Mouse (Mus musculus): ENCODE measurements at regions not wholly inside any gene's neighbourhood (a gene's known extent, or its start where the extent isn't known, plus 50 kb on each side); places are given as distances from the start of the nearest gene placed in this dataset.
A peak's percentile ranks its signal among the peaks of the same experiment; 100 is the strongest.

DNA sequence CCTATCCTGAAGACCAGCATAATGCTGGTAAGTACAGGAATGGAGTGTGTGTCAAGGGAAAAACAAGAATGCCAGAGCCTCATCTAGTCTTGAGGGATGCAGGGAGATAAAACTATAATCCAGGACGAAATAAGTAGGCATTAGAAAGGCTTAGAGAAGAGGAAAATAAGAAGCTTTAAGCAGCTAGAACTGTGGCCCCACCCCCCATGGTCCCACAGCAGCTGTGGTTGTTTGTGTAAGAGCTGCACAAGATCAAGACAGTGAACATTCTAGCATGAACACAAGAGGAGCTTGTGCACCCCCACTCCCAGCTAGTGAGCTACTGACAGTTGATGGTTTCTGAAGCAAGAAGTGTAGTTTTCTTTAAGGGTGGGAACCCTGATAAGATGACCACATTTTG is 315.9 kb downstream of the Tmem135 start:
- no peak for DNase-seq

DNA sequence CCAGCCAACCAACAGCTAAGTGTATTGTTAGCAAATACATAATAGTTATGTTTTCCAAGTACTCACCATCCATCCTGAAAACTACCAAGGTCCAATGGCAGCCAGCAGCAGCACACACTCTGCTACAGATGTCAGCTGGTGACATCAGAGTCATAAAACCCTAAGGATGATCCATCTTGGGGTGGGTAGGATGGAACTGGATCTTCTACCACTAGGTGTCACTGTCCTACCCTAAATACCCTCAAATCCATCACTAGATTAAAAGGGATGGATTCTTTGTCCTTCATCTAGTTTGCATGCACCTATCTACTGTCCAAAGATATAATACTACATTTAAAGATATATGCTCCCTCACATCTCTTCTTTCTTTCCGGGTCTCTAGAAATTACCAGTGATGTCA is 317.7 kb downstream of the Tmem135 start:
- DNase-seq = no peak

DNA sequence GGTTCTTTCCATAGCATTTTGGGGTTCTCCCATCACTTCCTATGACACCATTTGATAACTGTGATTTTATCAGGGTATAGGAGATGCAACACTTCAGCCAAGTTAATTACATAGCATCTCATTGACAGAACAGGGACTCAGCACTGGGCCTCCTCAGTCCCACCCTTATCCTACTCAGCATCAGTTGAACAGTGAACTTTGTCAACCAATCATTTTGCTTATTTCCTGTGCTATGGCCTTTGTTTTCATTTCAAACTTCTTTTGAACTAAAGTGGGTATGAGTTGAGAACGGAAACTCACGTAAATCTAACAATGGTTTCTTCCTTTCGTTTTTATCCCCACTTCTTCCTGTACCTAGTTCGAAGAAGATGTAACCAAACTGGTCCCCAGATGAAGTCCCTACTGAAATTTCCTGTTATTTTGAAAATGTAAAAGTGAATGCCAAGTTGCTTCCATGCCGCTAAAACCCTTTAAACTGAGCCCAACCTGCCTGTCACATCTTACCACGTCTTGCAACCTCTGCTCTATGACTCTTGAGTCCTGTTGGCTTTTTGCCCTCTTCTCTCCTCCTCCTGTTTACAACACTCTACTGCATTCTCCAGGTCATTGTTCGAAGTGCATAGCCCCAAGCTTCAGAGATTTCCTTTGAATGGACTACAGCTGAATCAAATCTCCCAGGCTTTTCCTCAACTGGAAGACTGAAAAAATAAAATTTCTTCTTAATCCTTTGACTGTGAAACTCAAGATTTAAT is 329.9 kb downstream of the Tmem135 start:
- DNase-seq = no peak

DNA sequence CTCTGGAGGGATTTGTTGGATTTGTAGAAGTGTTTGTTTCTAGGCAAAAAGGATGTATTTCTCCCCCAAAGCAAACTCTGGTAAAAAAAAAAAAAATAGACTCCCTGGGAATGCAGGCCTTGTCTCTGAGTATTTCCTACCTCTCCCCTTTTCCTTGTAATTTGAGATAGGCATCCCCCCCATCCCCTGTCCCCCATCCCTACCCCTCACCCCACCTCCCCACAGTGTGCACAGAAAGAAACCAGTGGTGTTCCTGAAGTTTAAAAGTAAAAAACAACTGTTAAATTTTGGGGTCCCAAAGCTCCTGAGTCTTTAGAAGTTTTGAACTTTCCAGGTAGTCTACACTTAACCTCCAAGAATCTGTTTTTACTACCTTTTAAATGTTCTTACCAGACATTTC is 334.0 kb downstream of the Tmem135 start:
- DNase-seq = no peak

DNA sequence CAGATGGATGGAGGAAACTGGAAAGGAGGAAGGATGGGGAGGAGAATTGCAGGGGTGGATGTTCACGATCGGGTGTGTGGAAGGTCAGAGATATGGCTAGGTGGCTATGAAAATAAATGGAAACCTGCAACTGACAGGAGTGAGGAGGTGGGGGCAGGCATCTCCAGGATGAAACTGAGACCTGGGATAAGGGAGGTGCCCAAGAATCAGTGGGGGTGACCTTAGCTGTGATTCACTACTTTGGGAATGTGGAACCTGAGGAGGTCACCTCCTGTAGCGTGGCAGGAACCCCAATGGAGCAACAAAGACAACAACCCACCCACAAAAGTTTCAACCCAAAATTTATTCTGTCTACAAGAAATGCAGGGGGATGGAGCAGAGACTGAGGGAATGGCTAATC is 339.6 kb downstream of the Tmem135 start:
- no peak for DNase-seq

DNA sequence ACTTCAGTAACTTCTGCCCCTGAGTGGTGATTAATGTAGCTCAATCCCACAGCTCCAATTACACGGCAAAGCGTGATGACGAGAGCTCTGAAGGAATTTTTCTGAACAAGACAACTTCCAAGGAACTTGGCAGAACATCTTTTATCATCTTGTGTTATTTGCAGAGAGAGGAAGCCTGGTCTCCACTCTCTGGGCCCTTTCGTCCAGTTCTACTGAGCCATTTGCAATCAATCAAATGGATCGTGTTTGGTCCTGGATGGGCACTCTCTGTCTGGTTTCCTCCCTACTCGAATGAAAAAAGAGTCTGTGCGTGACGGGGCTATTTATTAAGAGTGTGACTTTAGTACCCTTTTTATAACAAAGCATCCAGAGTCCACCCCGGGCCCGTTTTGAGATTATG is 340.4 kb downstream of the Tmem135 start:
- DNase-seq = no peak

DNA sequence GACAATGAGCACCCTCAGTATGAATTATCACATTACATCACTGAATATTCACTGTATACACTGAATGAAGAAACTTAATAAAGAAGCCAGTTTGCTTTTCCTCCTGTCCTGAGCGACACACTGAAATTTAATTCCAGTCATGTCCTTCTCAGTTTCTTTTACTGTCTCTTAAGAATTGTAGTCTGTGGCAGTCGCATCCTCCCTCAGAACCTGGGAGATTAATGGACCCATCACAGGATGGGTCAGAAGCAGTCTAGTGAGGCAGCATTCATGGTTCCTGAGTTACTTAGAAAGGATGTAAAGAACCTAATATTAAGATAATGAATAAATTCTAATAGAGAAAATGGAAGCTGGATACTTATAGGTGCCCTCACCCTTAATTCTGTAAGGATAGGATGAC is 349.5 kb downstream of the Tmem135 start:
- DNase-seq = no peak

DNA sequence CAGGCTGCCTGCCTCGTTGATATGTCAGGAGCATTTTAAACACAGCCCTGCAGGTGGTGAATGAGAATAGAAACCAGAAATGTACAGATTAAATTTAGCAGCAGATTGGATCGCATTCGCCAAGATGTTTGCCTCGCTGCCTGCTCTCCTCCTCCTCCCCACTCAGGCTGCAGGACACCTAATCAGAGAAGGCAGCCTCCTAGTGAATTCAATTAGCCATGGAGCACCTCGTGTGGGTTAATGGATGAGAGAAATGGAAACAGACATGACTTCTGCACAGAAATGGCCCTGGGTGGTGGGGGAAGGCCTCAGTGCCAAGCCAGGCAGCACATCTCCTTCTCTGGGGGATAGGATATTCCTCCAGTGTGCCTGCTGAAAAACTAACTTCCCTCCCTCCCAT is 352.8 kb downstream of the Tmem135 start:
- peak; percentile 4 for DNase-seq

DNA sequence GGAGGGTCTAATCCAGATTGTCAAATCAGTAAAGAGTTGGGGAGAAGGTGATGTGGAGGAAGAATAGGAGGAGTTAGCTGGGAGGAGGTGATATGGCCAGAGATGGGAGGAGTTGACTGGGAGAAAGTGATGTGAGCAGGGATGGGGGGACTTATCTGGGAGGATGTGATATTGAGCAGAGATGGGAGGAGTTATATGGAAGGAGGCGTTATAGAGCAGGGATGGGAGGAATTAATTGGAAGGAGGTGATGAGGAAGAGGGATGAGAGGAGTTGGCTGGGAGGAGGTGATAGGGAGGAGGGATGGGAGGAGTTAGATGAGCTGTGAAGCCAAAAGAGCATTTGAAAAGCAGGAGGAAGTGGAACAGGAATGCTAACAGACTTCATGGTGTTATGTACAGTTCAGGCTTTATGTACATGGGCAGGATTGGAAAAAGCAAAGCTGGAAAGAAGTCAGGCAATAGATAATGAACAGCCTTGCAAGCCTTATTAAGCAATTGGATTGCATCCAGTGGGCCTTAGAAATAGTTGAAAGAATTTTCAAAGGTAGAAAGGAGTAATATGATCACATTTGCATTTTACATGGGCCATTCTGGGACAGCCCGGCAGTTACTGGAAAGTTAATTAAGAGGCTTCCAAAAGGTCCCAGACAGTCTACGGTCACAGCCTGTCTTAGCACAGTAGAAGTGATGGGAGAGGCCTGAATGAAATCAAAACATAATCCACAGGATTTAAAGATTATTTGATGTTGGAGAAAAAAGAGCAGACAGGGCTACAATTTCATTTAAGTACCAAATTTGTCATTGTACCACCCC is 357.4 kb downstream of the Tmem135 start:
- DNase-seq = no peak

DNA sequence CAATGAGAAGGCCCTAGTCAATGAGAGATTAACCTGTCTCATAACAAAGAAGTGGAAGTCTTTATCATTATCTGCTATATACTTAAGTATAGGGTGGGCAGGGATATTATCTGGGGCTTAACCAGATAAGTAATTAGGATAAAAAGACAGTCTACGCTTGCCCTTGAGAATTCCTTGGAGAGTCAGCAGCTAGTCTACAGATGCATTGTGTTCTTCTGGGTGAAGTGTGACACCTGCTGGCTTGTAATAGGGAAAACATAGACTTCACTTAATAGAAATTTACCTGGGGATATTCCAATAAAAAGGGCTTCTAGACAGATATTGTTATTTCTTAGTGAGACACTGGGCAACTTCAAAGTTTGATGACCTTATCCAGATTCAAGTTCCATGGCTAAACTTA is 361.0 kb downstream of the Tmem135 start:
- no peak for DNase-seq

DNA sequence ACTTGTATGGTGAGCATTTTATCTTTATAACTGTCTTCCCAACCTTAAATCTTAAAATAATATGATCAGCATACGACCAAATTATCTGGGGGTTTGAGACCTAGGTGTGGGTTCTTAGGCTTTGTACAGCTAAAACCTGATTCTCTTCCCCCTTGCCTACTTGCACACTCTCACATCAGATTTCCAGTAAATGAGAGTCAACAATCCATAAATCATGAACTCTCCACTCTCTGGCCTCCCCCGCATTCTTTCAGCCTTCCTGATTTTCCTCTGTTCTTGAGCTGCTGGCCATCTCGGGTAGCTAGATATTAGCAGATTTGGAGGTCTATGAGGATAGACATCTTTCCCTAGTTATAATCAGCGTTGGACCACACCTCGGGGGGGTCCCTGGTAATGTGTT is 362.7 kb downstream of the Tmem135 start:
- DNase-seq = no peak

DNA sequence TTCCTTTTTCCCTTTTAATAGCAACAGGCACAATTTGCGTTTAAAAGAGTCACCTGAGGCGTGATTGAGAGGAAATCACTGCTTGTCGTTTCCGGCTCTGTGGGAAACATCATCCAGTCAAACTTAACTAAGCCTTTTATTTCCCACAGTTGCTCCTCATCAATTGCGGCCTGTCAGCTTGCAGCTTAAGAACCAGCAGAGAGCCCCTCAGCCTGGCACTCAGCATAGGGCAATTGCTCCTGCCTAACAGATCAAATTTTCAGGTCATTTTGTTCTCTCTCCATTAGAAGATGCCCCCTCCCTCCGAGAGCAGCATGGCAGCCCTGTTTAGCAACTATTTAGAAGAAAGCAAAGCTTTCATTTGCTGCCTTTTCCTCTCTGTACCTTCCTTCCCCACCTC is 363.9 kb downstream of the Tmem135 start:
- DNase-seq = no peak

DNA sequence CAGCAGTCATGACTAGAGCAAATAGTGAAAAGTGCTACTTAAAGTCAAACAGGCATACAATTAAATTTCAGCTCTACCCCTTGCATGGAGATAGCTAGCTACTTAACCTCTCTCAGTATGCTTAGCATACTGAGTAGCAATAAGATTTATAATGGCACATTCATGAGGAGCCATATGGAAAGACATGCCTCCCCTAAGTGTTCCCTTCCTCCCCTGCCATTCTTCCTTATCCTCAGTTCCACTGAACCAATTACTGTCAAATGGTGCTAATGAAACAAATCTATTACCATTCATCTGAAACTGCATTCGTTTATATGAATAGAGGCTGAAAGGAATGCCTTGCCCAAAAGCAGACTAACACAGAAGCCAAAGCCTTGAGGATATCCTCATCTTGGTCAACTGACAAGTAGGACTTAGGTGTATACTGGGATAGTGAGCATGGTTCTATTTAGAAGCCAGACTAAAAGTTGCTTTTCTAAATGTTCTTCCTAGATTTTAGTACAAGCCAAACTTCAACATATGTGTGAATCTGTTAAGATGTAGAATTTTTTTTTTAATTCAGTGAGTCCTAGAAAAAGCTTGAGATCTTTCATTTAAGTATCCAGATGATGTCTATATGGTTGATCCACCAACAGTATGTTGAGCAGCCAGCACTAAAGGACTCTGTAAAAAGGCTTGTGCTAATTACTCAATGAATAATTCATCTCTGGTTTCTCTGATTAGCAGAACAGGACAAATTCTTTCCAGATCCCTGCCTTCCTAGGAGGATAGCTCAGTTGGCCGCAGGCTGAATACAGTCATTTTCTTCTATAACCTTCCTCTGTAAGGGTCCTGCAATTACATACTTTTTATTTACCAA is 368.7 kb downstream of the Tmem135 start:
- DNase-seq = no peak

DNA sequence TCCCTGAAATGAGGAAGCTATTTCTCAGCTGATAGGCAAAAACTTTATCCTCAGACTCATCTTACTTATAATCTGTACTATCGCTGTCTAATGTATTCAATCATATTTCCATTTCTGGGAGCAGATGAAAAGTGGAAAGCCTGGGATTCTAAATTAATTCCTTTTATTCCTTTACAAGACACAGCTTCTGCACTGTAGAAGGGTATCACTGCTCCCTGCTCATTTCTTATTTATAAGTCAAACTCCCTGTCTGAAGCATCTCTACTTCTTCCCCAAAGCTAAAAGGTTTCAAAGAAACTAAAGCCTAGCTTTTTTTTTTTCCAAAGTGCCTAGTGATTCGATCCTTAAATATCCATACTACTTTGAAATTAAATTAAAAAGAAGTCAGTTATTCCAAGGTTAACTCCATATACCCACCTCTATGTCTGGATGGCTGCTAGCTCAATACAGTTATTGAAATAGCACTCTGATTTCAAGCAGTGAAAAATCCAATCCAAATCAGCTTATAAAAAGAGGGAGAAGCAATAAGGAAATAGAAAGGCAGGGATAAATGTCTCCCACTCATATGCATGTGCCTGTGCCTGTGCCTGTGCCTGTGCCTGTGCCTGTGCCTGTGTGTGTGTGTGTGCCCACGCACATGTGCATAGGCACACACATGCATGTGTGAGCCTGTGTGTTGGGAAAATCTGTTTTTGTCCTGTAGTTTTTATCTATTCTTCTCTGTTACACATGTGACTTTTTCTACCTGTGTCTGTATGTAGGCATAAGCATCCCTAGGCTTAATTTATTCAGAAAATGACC is 380.6 kb downstream of the Tmem135 start:
- DNase-seq = no peak

DNA sequence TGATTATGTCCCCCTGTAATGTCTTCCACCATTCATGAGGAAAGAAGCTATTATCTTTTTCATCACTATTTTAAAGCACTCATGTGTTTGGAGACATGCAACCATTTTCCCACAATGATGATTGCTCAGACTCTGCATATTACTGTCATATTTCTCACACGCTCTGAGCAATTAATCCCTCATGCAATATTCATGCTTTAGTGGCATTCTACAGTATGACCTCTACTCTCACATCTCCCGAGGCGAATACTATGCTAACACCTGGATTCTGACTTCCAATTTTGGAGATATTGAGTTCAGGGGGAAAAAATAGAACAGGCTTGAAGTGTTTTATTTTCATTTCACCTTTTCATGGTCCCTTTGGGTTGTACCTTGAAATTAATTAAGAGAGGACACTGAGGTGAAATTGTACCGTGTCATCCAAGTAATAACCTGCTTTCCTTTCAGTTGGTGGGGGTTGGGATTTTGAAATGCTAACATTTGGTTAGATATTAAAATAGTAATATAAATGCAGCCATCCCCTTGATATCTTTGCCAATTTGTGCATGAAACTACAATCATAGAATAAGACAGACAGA is 405.1 kb downstream of the Tmem135 start:
- no peak for DNase-seq

DNA sequence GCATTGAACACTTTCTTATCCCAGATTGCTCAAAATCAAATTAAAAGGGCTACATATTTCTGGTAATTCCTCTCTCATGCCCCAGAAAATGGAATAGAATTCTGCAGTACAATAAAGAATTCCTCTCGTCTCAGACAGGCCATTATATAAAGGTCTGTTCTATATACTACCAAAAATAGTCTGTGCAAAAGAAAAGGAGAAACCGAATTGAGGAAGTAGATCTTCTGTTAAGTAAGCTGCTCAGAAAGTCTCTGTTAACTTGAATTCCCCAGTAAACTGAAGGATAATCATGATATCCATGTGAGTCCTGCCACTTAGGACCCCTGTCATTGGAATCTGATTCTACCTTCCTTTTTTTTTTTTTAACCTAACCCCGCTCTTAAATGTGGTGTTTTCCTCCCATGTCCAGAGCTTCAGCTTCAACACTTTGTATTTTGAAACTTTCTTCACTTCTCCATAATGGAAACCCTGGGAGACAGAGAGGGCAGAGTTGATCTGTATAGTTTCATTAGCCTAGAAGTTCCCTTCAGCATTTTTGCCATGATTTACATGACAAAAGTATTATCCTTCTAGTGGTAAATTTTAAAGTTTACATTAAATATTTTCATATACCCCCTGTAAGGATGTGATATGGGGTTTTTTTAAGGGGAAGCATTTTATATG is 406.1 kb downstream of the Tmem135 start:
- DNase-seq = no peak

DNA sequence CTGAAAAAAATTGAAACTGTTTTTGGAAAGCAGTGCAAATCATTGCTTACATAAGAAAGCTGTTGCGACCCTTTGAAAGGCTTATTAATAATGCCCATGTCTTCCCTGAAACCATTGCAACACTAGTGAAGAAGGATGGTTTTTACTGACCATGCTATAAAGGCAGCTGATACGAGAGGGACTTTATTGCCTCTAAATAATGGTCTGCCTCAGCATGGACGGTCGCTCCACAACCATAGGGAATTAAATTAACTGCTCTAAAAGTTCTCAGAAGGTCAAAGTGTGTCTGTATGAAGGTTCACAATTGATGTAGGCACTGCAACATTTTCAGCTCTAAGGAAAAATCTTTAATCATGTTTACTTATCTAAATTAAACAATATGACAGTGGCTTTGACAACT is 429.6 kb downstream of the Tmem135 start:
- DNase-seq = no peak

DNA sequence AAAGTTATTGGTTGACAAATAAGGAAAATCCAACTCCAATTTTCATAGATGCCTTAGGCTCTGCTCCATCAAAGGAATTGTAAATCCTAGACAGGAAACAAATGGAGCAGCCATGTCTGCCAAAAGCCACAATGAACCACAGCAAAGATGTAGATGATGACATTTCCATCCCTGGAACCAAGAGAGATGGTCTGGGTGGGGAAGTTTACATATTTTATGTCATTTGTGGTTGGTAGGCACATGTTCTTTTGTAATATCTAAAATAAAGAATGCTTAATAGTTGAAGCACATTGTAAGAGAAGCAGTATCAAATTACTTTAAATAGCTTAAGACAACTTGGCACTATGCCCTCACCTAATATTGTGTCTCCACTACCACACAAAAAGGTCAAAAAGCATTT is 443.2 kb downstream of the Tmem135 start:
- no peak for DNase-seq

DNA sequence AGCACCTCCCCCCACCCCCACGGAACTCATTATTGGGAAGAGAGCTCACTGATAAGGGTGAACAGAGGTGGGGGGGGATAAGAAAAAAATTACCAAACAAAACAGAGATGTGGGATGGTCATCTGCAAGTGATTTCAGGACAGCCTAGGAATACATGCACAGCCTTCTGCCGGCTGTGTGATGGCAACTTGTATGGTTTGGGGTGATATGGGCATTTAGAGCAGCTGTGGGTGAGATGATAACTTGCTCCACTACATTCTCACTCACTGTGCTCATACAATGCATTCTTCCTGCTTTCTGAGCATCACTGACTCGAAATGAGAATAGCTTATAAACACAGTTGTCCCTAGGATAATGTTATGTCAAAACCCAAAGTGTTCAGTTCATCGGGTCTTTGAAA is 443.8 kb downstream of the Tmem135 start:
- no peak for DNase-seq

DNA sequence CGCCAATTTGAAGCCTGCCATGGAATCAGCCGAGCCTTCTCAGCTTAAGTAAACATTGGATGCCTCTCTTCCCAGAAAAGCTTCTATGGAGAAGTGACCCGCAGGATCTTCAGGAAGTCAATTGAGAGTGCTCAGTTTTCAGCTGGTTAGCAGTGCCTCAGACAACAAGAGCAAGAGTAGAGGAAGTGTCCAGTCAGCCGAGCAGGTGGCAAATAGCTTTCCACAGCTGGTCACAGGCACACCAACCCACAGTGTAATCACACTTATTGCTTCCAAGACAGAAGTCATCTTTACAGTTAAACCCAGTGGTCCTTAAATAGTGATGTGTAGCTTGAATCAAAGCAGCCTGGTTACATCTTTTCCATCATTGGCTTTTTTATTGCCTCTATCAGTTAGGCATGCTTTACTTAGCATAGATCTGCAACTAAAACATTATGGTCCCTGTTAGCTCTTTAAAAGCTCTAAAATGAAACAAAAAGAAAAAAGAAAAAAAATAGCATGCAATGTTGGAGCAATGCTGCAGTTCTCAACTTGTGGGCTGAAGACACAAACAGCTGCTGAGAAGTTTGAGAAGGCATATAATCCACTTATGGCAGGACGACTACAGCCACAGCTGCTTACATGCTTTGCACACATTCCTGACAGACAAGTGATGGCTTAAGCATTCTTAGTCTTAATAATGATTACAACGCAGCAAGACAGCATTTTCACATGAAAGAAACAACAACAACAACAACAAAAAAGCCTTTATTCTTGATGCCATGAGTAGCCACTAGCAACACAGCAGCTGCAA is 444.5 kb downstream of the Tmem135 start:
- no peak for DNase-seq

DNA sequence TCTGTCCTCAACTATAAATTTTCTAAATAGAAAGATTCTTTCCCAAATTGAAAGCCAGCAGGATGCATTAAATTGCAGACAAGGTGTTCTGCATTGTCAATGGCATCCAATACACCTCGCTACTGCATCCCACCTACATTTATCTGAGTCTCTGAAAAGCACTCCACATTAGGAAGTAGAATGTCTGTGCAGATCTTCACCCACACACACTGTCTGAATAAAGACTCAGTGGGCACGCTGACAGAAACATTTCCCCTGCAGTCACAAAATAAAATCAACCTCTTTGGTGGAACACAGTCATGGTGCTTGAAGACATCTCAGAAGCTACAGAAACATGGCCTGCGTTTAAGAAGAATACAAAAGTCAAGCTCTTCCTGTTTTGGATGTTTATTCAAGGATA is 449.0 kb downstream of the Tmem135 start:
- no peak for DNase-seq
